Mouse (Mus musculus): ENCODE measurements at regions not wholly inside any gene's neighbourhood (a gene's known extent, or its start where the extent isn't known, plus 50 kb on each side); places are given as distances from the start of the nearest gene placed in this dataset.

GRCm38 (mm10) chr2:117674877-117675276 is 332.1 kb upstream of the Rasgrp1 start:
- Histone ChIP-seq H3K4me1 (0 out of 2 replicates have a peak, but pooled peaks cover 4% of the 10 kb centered on the region), H3K4me3 (no peak overlapping the region), H3K27ac (no peak overlapping the region), H3K4me2 (no peak overlapping the region), H3K36me3 (ENCODE audit: poor library complexity, severe bottlenecking) (no peaks in the 10 kb centered on the region), H3K27me3 (no peaks in the 10 kb centered on the region), H3K9me3 (replicated peaks) (no peaks in the 10 kb centered on the region), H3K9ac (no peak overlapping the region)
- 74% methylated on average over 1 of the region's 1 CpGs for WGBS
- no peak for ATAC-seq

- H3K27me3 ChIP-seq: no peaks in the 10 kb centered on the region
- no peaks in the 10 kb centered on the region for H3K36me3 ChIP-seq (ENCODE audit: poor library complexity, severe bottlenecking)
- no peak for ATAC-seq
- no peak overlapping the region for H3K9ac ChIP-seq
- no peaks in the 10 kb centered on the region for H3K9me3 ChIP-seq (replicated peaks)
- H3K4me3 ChIP-seq: no peak overlapping the region
- 81% methylated on average over 4 of the region's 4 CpGs for WGBS
- no peak overlapping the region for H3K4me2 ChIP-seq
- no peak overlapping the region for H3K27ac ChIP-seq
- 0 out of 2 replicates have a peak, but pooled peaks cover 4% of the 10 kb centered on the region for H3K4me1 ChIP-seq
These were observed 335.8 kb upstream of the Rasgrp1 start for GRCm38 (mm10) chr2:117678650-117679049.

DNA sequence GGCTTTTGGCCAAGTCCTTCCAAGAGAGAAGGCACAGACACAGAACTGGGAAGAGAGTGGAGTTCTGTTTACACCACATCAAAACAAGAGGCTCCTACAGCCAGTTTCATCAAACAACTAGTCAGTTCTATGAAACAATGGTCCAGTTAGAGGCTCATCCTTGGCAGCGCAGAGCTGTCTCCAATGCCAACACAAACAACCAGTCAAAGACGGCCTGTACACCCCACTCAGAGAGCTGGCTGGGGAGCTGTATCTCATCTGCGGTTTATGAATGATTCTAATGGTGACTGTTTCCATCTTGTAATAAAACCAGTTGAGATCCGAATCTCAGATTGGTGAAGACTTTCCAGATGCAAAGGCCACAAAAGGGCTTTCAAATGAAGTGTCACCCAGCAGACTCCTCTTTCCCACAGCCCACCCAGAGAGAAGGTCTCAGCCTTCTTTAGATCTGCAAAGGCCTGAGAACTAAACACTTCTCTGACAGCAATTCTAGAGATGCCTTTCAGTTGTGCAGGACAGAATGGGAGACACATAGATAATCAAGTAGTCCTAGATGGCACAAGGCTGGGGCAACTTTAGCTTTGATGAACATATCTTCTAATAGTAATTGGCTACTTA is 343.1 kb upstream of the Rasgrp1 start:
- no peak for ATAC-seq
- Histone ChIP-seq H3K4me1 (no peaks in the 10 kb centered on the region), H3K36me3 (ENCODE audit: poor library complexity, severe bottlenecking) (no peaks in the 10 kb centered on the region), H3K9me3 (replicated peaks) (no peaks in the 10 kb centered on the region), H3K9ac (no peak overlapping the region), H3K27ac (no peak overlapping the region), H3K4me2 (no peak overlapping the region), H3K4me3 (no peak overlapping the region), H3K27me3 (no peaks in the 10 kb centered on the region)
- WGBS: 83% methylated on average over 4 of the region's 4 CpGs

- H3K36me3 ChIP-seq (ENCODE audit: poor library complexity, severe bottlenecking): no peaks in the 10 kb centered on the region
- 73% methylated on average over 4 of the region's 4 CpGs for WGBS
- no peaks in the 10 kb centered on the region for H3K4me1 ChIP-seq
- no peaks in the 10 kb centered on the region for H3K9me3 ChIP-seq (replicated peaks)
- no peak overlapping the region for H3K4me3 ChIP-seq
- no peak for ATAC-seq
- no peak overlapping the region for H3K27ac ChIP-seq
- H3K4me2 ChIP-seq: no peak overlapping the region
- no peaks in the 10 kb centered on the region for H3K27me3 ChIP-seq
- H3K9ac ChIP-seq: no peak overlapping the region
These were observed 350.7 kb upstream of the Rasgrp1 start for GRCm38 (mm10) chr2:117693537-117693936.

DNA sequence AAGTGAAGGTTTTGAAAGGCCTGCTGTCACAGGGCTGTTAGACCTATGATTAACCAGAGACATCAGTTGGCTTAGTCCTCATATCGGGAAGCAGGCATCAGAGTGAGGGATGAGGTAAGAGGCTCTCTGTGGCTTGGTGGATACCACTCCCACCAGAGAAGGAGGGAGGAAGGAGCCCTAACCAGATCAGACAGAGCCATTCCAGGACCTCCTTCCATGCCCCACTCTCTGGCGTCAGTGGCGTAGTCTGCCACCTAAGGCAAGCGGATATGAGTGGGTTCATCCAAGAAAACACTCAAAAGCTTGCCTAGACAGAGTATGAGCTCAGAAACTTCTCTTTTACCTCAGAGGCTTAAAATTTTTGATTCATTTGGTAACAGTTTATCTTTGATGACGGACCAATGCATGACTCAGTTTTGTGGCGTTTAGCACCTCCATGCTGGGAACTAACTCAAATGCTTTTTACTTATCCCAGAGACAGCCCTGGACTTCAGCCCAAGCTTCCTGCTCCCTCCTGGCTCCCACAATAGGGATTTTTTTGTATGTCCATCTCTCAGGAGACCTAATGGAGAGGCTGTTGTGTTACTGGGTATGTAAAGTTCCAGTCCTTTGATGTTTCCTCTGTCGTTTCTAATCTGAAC is 367.5 kb upstream of the Rasgrp1 start:
- no peak overlapping the region for H3K27ac ChIP-seq
- H3K36me3 ChIP-seq (ENCODE audit: poor library complexity, severe bottlenecking): no peaks in the 10 kb centered on the region
- H3K4me1 ChIP-seq: no peaks in the 10 kb centered on the region
- 92% methylated on average over 7 of the region's 7 CpGs for WGBS
- H3K4me3 ChIP-seq: no peak overlapping the region
- H3K27me3 ChIP-seq: no peaks in the 10 kb centered on the region
- H3K4me2 ChIP-seq: no peak overlapping the region
- no peak for ATAC-seq
- no peak overlapping the region for H3K9ac ChIP-seq
- no peaks in the 10 kb centered on the region for H3K9me3 ChIP-seq (replicated peaks)

GRCm38 (mm10) chr2:117724066-117724465 is 381.3 kb upstream of the Rasgrp1 start:
- no peak overlapping the region for H3K4me3 ChIP-seq
- WGBS: 90% methylated on average over 4 of the region's 4 CpGs
- no peak overlapping the region for H3K9ac ChIP-seq
- no peak overlapping the region for H3K27ac ChIP-seq
- H3K4me1 ChIP-seq: no peaks in the 10 kb centered on the region
- H3K9me3 ChIP-seq (replicated peaks): no peaks in the 10 kb centered on the region
- H3K4me2 ChIP-seq: no peak overlapping the region
- H3K27me3 ChIP-seq: no peaks in the 10 kb centered on the region
- no peaks in the 10 kb centered on the region for H3K36me3 ChIP-seq (ENCODE audit: poor library complexity, severe bottlenecking)
- ATAC-seq: no peak

DNA sequence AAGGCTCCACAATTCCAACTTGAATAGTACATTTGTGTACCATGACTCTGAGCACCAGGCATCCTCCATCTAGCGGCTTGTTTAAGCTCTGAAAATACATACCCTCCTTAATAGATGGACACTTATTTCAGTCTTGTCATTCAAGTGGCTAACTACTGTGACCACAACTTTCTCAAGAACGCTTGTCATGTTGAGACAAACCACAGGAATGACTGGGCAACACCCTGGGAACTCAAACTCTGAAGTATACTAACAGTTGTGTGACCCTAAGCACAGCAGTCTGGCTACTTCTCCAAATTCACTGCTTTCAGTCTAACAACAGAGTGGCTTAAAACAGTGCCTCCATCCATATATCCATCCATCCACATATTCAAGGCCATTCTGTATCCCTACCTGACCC is 380.4 kb upstream of the Thbs1 start:
- ATAC-seq: no peak
- Histone ChIP-seq H3K4me1 (no peaks in the 10 kb centered on the region), H3K9me3 (replicated peaks) (no peaks in the 10 kb centered on the region), H3K27me3 (no peaks in the 10 kb centered on the region), H3K27ac (no peak overlapping the region), H3K4me2 (no peak overlapping the region), H3K36me3 (ENCODE audit: poor library complexity, severe bottlenecking) (no peaks in the 10 kb centered on the region), H3K4me3 (no peak overlapping the region), H3K9ac (no peak overlapping the region)
- 83% methylated on average over 2 of the region's 2 CpGs for WGBS

DNA sequence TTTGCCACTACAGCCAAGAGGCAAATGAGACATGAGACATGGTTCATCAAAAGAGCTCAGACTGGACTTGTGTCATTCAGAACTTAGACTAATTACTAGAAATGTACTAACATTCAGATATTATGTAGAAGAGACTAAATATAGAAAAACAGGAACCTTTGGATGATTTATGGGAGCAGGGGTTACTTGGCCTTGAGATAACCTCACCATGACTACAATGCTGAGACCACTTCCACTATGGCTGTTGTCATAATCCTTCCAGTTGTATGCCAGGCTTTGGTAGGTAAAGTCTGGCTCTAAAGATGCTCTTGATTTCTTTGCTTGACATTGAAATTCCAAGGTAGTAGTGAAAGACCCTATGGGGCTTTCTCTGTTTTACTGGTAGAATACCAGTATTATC is 369.3 kb upstream of the Thbs1 start:
- no peak overlapping the region for H3K9ac ChIP-seq
- no peaks in the 10 kb centered on the region; the same call in 1 of the 2 replicates for H3K9me3 ChIP-seq (replicated peaks)
- no peak overlapping the region for H3K27ac ChIP-seq
- H3K4me2 ChIP-seq: no peak overlapping the region
- no peak for ATAC-seq
- H3K36me3 ChIP-seq (ENCODE audit: poor library complexity, severe bottlenecking): no peaks in the 10 kb centered on the region
- no peak overlapping the region for H3K4me3 ChIP-seq
- no peaks in the 10 kb centered on the region for H3K27me3 ChIP-seq
- H3K4me1 ChIP-seq: no peaks in the 10 kb centered on the region

GRCm38 (mm10) chr2:117743901-117744300 is 367.8 kb upstream of the Thbs1 start:
- H3K9ac ChIP-seq: no peak overlapping the region
- no peaks in the 10 kb centered on the region for H3K36me3 ChIP-seq (ENCODE audit: poor library complexity, severe bottlenecking)
- no peaks in the 10 kb centered on the region; the same call in 1 of the 2 replicates for H3K9me3 ChIP-seq (replicated peaks)
- no peak for ATAC-seq
- H3K27ac ChIP-seq: no peak overlapping the region
- H3K4me2 ChIP-seq: no peak overlapping the region
- 92% methylated on average over 1 of the region's 1 CpGs for WGBS
- H3K4me3 ChIP-seq: no peak overlapping the region
- H3K27me3 ChIP-seq: no peaks in the 10 kb centered on the region
- H3K4me1 ChIP-seq: no peaks in the 10 kb centered on the region

GRCm38 (mm10) chr2:117745767-117746166 is 365.9 kb upstream of the Thbs1 start:
- WGBS: 80% methylated on average over 2 of the region's 2 CpGs
- H3K4me2 ChIP-seq: no peak overlapping the region
- H3K4me1 ChIP-seq: no peaks in the 10 kb centered on the region
- no peaks in the 10 kb centered on the region; the same call in 1 of the 2 replicates for H3K9me3 ChIP-seq (replicated peaks)
- H3K27ac ChIP-seq: no peak overlapping the region
- no peak for ATAC-seq
- H3K4me3 ChIP-seq: no peak overlapping the region
- H3K36me3 ChIP-seq (ENCODE audit: poor library complexity, severe bottlenecking): no peaks in the 10 kb centered on the region
- no peak overlapping the region for H3K9ac ChIP-seq
- H3K27me3 ChIP-seq: no peaks in the 10 kb centered on the region

DNA sequence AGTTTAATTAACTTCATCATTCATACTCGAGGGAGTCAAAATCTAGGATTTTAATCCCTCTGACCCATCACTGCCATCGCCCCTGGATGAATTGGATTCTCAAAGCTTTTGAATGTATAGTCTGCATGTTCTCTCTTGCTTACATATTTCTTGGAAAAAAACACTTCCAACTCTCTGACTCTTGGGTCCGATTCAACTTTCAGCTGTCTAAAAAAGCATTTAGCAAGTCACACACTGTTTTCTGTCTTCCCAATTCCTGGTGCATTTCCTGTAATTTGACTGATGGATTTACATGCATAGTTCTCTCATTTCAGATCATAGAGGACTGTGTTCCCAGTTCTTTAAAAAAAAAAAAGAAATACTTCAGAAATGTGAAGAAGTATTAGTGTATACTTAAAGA is 364.5 kb upstream of the Thbs1 start:
- H3K9me3 ChIP-seq (replicated peaks): no peaks in the 10 kb centered on the region; the same call in 1 of the 2 replicates
- no peak overlapping the region for H3K27ac ChIP-seq
- 87% methylated on average over 3 of the region's 3 CpGs for WGBS
- no peaks in the 10 kb centered on the region for H3K36me3 ChIP-seq (ENCODE audit: poor library complexity, severe bottlenecking)
- H3K4me2 ChIP-seq: no peak overlapping the region
- H3K9ac ChIP-seq: no peak overlapping the region
- H3K27me3 ChIP-seq: no peaks in the 10 kb centered on the region
- H3K4me1 ChIP-seq: no peaks in the 10 kb centered on the region
- H3K4me3 ChIP-seq: no peak overlapping the region
- no peak for ATAC-seq

- no peak overlapping the region for H3K4me3 ChIP-seq
- H3K36me3 ChIP-seq (ENCODE audit: poor library complexity, severe bottlenecking): no peaks in the 10 kb centered on the region
- H3K27ac ChIP-seq: no peak overlapping the region
- ATAC-seq: no peak
- H3K9ac ChIP-seq: no peak overlapping the region
- H3K4me2 ChIP-seq: no peak overlapping the region
- 87% methylated on average over 4 of the region's 4 CpGs for WGBS
- no peaks in the 10 kb centered on the region for H3K27me3 ChIP-seq
- H3K4me1 ChIP-seq: no peaks in the 10 kb centered on the region
- H3K9me3 ChIP-seq (replicated peaks): no peaks in the 10 kb centered on the region; the same call in 1 of the 2 replicates
These were observed 362.8 kb upstream of the Thbs1 start for GRCm38 (mm10) chr2:117748892-117749291.

GRCm38 (mm10) chr2:117759491-117760013 is 352.1 kb upstream of the Thbs1 start:
- Histone ChIP-seq H3K4me3 (no peak overlapping the region), H3K36me3 (ENCODE audit: poor library complexity, severe bottlenecking) (no peaks in the 10 kb centered on the region), H3K4me2 (no peak overlapping the region)

More at GRCm38 (mm10) chr2:117759491-117760013, 352.1 kb upstream of the Thbs1 start:
- H3K9ac ChIP-seq: no peak overlapping the region
- H3K9me3 ChIP-seq (replicated peaks): no peaks in the 10 kb centered on the region
- ATAC-seq: no peak
- no peaks in the 10 kb centered on the region for H3K27me3 ChIP-seq
- no peak overlapping the region for H3K27ac ChIP-seq
- 83% methylated on average over 1 of the region's 1 CpGs for WGBS
- no peaks in the 10 kb centered on the region for H3K4me1 ChIP-seq
